Mouse (Mus musculus): ENCODE results near the gene Ucp3. TPM values are rescaled to one million over a fixed set of nuclear protein-coding genes. Genes with fewer than 3 reads are reported as not detected.

Ucp3 gene
- polyA plus RNA-seq, 1 experiment from 2014 or later: not detected

GRCm38 (mm10) chr7:100463194-100463593 lies 9.6 kb upstream of the Ucp3 start:
- no peak overlapping the region for H3K9ac ChIP-seq (replicated peaks)
- WGBS: 87% methylated on average over 9 of the region's 9 CpGs
- H3K36me3 ChIP-seq: peaks cover 75% of the 10 kb centered on the region

GRCm38 (mm10) chr7:100463757-100464156 lies 9.0 kb upstream of the Ucp3 start:
- Histone ChIP-seq H3K4me1 (no peaks in the 10 kb centered on the region), H3K4me2 (replicated peaks) (no peak overlapping the region), H3K9me3 (no peaks in the 10 kb centered on the region), H3K4me3 (no peak overlapping the region), H3K27me3 (no peaks in the 10 kb centered on the region), H3K36me3 (peaks cover 79% of the 10 kb centered on the region), H3K9ac (replicated peaks) (no peak overlapping the region), H3K27ac (replicated peaks) (no peak overlapping the region)
- no peak for ATAC-seq (ENCODE audit: low FRiP score, low read depth)
- WGBS: 92% methylated on average over 10 of the region's 10 CpGs

More at GRCm38 (mm10) chr7:100463194-100463593, 9.6 kb upstream of the Ucp3 start:
- H3K4me1 ChIP-seq: no peaks in the 10 kb centered on the region
- no peak overlapping the region for H3K27ac ChIP-seq (replicated peaks)
- H3K9me3 ChIP-seq: no peaks in the 10 kb centered on the region
- no peak overlapping the region for H3K4me2 ChIP-seq (replicated peaks)
- no peak for ATAC-seq (ENCODE audit: low FRiP score, low read depth)
- no peak overlapping the region for H3K4me3 ChIP-seq
- H3K27me3 ChIP-seq: no peaks in the 10 kb centered on the region

GRCm38 (mm10) chr7:100464248-100464647 lies 8.5 kb upstream of the Ucp3 start:
- Histone ChIP-seq H3K4me1 (no peaks in the 10 kb centered on the region), H3K27me3 (no peaks in the 10 kb centered on the region), H3K4me2 (replicated peaks) (no peak overlapping the region), H3K9me3 (no peaks in the 10 kb centered on the region), H3K4me3 (no peak overlapping the region), H3K36me3 (peaks cover 79% of the 10 kb centered on the region), H3K27ac (replicated peaks) (no peak overlapping the region), H3K9ac (replicated peaks) (no peak overlapping the region)
- 94% methylated on average over 7 of the region's 7 CpGs for WGBS
- no peak for ATAC-seq (ENCODE audit: low FRiP score, low read depth)

- no peaks in the 10 kb centered on the region for H3K27me3 ChIP-seq
- no peak overlapping the region for H3K9ac ChIP-seq (replicated peaks)
- no peak overlapping the region for H3K27ac ChIP-seq (replicated peaks)
- H3K36me3 ChIP-seq: peaks cover 77% of the 10 kb centered on the region
- no peak overlapping the region for H3K4me3 ChIP-seq
- no peaks in the 10 kb centered on the region for H3K9me3 ChIP-seq
- no peak overlapping the region for H3K4me2 ChIP-seq (replicated peaks)
- 87% methylated on average over 4 of the region's 4 CpGs for WGBS
- ATAC-seq (ENCODE audit: low FRiP score, low read depth): no peak
- no peaks in the 10 kb centered on the region for H3K4me1 ChIP-seq
Observed at GRCm38 (mm10) chr7:100465248-100465647, 7.5 kb upstream of the Ucp3 start.

- Histone ChIP-seq H3K27ac (replicated peaks) (no peak overlapping the region), H3K9ac (replicated peaks) (no peak overlapping the region)
Observed at GRCm38 (mm10) chr7:100465656-100466309, 7.0 kb upstream of the Ucp3 start.

GRCm38 (mm10) chr7:100466781-100467510 lies 5.8 kb upstream of the Ucp3 start:
- Histone ChIP-seq H3K9ac (replicated peaks) (no peak overlapping the region), H3K27ac (replicated peaks) (0 out of 2 replicates have a peak overlapping the region, but pooled peaks have one; percentile 35), H3K27me3 (no peaks in the 10 kb centered on the region), H3K36me3 (peaks cover 66% of the 10 kb centered on the region), H3K4me3 (no peak overlapping the region), H3K9me3 (no peaks in the 10 kb centered on the region), H3K4me1 (no peaks in the 10 kb centered on the region), H3K4me2 (replicated peaks) (no peak overlapping the region)
- ATAC-seq (ENCODE audit: low FRiP score, low read depth): no peak
- WGBS: 92% methylated on average over 11 of the region's 11 CpGs

More at GRCm38 (mm10) chr7:100465656-100466309, 7.0 kb upstream of the Ucp3 start:
- no peaks in the 10 kb centered on the region for H3K9me3 ChIP-seq
- 80% methylated on average over 5 of the region's 5 CpGs for WGBS
- H3K4me2 ChIP-seq (replicated peaks): no peak overlapping the region
- no peak for ATAC-seq (ENCODE audit: low FRiP score, low read depth)
- H3K4me3 ChIP-seq: no peak overlapping the region
- no peaks in the 10 kb centered on the region for H3K4me1 ChIP-seq
- peaks cover 76% of the 10 kb centered on the region for H3K36me3 ChIP-seq
- no peaks in the 10 kb centered on the region for H3K27me3 ChIP-seq

- ATAC-seq (ENCODE audit: low FRiP score, low read depth): no peak
- H3K4me1 ChIP-seq: no peaks in the 10 kb centered on the region
- H3K4me3 ChIP-seq: no peak overlapping the region
- no peaks in the 10 kb centered on the region for H3K27me3 ChIP-seq
- no peak overlapping the region for H3K4me2 ChIP-seq (replicated peaks)
- H3K27ac ChIP-seq (replicated peaks): no peak overlapping the region
- no peaks in the 10 kb centered on the region for H3K9me3 ChIP-seq
- peaks cover 59% of the 10 kb centered on the region for H3K36me3 ChIP-seq
- 86% methylated on average over 6 of the region's 6 CpGs for WGBS
- H3K9ac ChIP-seq (replicated peaks): no peak overlapping the region
Observed at GRCm38 (mm10) chr7:100468761-100469160, 4.0 kb upstream of the Ucp3 start.

- Histone ChIP-seq H3K4me2 (replicated peaks) (no peak overlapping the region), H3K4me3 (no peak overlapping the region), H3K4me1 (no peaks in the 10 kb centered on the region), H3K9me3 (no peaks in the 10 kb centered on the region), H3K36me3 (peaks cover 53% of the 10 kb centered on the region), H3K9ac (replicated peaks) (no peak overlapping the region), H3K27me3 (no peaks in the 10 kb centered on the region), H3K27ac (replicated peaks) (no peak overlapping the region)
- ATAC-seq (ENCODE audit: low FRiP score, low read depth): no peak
- WGBS: 88% methylated on average over 1 of the region's 1 CpGs
Observed at GRCm38 (mm10) chr7:100469502-100469901, 3.3 kb upstream of the Ucp3 start.

GRCm38 (mm10) chr7:100470796-100471406 lies 1.9 kb upstream of the Ucp3 start:
- Histone ChIP-seq H3K4me1 (no peaks in the 10 kb centered on the region), H3K9ac (replicated peaks) (no peak overlapping the region), H3K36me3 (peaks cover 40% of the 10 kb centered on the region), H3K4me3 (no peak overlapping the region), H3K27ac (replicated peaks) (no peak overlapping the region), H3K9me3 (no peaks in the 10 kb centered on the region), H3K4me2 (replicated peaks) (no peak overlapping the region), H3K27me3 (no peaks in the 10 kb centered on the region)
- 92% methylated on average over 11 of the region's 11 CpGs for WGBS
- no peak for ATAC-seq (ENCODE audit: low FRiP score, low read depth)

- 95% methylated on average over 1 of the region's 1 CpGs for WGBS
- Histone ChIP-seq H3K27ac (replicated peaks) (no peak overlapping the region), H3K4me1 (no peaks in the 10 kb centered on the region)
Observed at GRCm38 (mm10) chr7:100471407-100471797, 1.4 kb upstream of the Ucp3 start.

GRCm38 (mm10) chr7:100473846-100474454 lies 1.2 kb downstream of the Ucp3 start:
- Histone ChIP-seq H3K4me2 (replicated peaks) (no peak overlapping the region), H3K4me3 (no peak overlapping the region), H3K9ac (replicated peaks) (no peak overlapping the region), H3K36me3 (peaks cover 15% of the 10 kb centered on the region), H3K27me3 (no peaks in the 10 kb centered on the region), H3K27ac (replicated peaks) (no peak overlapping the region), H3K9me3 (no peaks in the 10 kb centered on the region), H3K4me1 (no peaks in the 10 kb centered on the region)
- 90% methylated on average over 9 of the region's 9 CpGs for WGBS
- no peak for ATAC-seq (ENCODE audit: low FRiP score, low read depth)

More at GRCm38 (mm10) chr7:100471407-100471797, 1.4 kb upstream of the Ucp3 start:
- Histone ChIP-seq H3K27me3 (no peaks in the 10 kb centered on the region), H3K4me3 (no peak overlapping the region), H3K4me2 (replicated peaks) (no peak overlapping the region), H3K9me3 (no peaks in the 10 kb centered on the region), H3K9ac (replicated peaks) (no peak overlapping the region), H3K36me3 (peaks cover 35% of the 10 kb centered on the region)
- no peak for ATAC-seq (ENCODE audit: low FRiP score, low read depth)

GRCm38 (mm10) chr7:100474680-100475079 lies 1.9 kb downstream of the Ucp3 start:
- WGBS: 62% methylated on average over 1 of the region's 1 CpGs
- no peak for ATAC-seq (ENCODE audit: low FRiP score, low read depth)
- Histone ChIP-seq H3K9ac (replicated peaks) (no peak overlapping the region), H3K27ac (replicated peaks) (no peak overlapping the region), H3K27me3 (no peaks in the 10 kb centered on the region), H3K9me3 (no peaks in the 10 kb centered on the region), H3K4me3 (no peak overlapping the region), H3K36me3 (peaks cover 8% of the 10 kb centered on the region), H3K4me1 (no peaks in the 10 kb centered on the region), H3K4me2 (replicated peaks) (no peak overlapping the region)

Data from midbrain, embryonic 12.5 days (tissue).